Mouse (Mus musculus) bone marrow macrophage, adult 2 months (primary cell): ENCODE data around the gene Ankrd54.

ENCODE experiments used
- CTCF ChIP-seq: IDR thresholded peaks from 2 replicates; pipeline ENCODE4 v1.5.1; 2012; ENCODE audit warnings: low read depth, mild to moderate bottlenecking, low read length, moderate library complexity
- POLR2A ChIP-seq: IDR thresholded peaks from 2 replicates; pipeline ENCODE4 v1.6.1; 2012; ENCODE audit warnings: mild to moderate bottlenecking, low read depth, low read length, borderline replicate concordance

- TF ChIP-seq POLR2A (no peak), CTCF (no peak)
Measured at GRCm38 (mm10) chr15:79075658-79076365, 13.1 kb upstream of the Ankrd54 start.
